Mouse (Mus musculus) bone marrow, adult 2 months (tissue): ENCODE data around the gene Tmem158. TPM values are rescaled to one million over a fixed set of nuclear protein-coding genes. Genes with fewer than 3 reads are reported as not detected.

Source experiments
- H3K27ac ChIP-seq: fragments of 200-500 bp; 2 replicates; pipeline ENCODE4 v1.5.1; 2012; ENCODE audit warnings: low read depth, mild to moderate bottlenecking, control low read depth, inconsistent platforms, low read length; ENCODE audit not compliant: control insufficient read depth, poor library complexity, insufficient read depth
- H3K4me1 ChIP-seq: fragments of 200-500 bp; 2 replicates; pipeline ENCODE4 v1.6.1; 2011; ENCODE audit warnings: low read length; ENCODE audit not compliant: control insufficient read depth, insufficient read depth
- H3K4me3 ChIP-seq: fragments of 200-500 bp; replicated peaks from 2 replicates; pipeline ENCODE3; 2011; ENCODE audit warnings: mild to moderate bottlenecking, low read depth, low read length, control low read depth; ENCODE audit not compliant: control insufficient read depth
- CTCF ChIP-seq: fragments of 200-500 bp; IDR thresholded peaks from 2 replicates; pipeline ENCODE4 v1.5.1; 2011; ENCODE audit warnings: low read length, control low read depth; ENCODE audit not compliant: control insufficient read depth, insufficient read depth
- POLR2A ChIP-seq: fragments of 200-500 bp; IDR thresholded peaks from 2 replicates; pipeline ENCODE4 v1.6.1; 2011; ENCODE audit warnings: low read depth, mild to moderate bottlenecking, control low read depth, low read length, borderline replicate concordance; ENCODE audit not compliant: control insufficient read depth
- WGBS: fragments of 180-500 bp; shearing (Covaris S2); methylation state at CpG from one replicate; pipeline ENCODE4 v1.1.7; 2018; 5-methylcytosine and 5-hydroxymethylcytosine counted together
- polyA plus RNA-seq: library from polyadenylated mRNA; stranded (reverse); fragments of >200 nt; gene quantifications from 2 replicates; pipeline ENCODE4 v1.2.4, GENCODE M21; 2011; ENCODE audit warnings: low replicate concordance; ENCODE audit not compliant: missing spikeins, insufficient read depth, insufficient read length

The Tmem158 gene
- polyA plus RNA-seq, 1 experiment = 6.2 TPM

DNA sequence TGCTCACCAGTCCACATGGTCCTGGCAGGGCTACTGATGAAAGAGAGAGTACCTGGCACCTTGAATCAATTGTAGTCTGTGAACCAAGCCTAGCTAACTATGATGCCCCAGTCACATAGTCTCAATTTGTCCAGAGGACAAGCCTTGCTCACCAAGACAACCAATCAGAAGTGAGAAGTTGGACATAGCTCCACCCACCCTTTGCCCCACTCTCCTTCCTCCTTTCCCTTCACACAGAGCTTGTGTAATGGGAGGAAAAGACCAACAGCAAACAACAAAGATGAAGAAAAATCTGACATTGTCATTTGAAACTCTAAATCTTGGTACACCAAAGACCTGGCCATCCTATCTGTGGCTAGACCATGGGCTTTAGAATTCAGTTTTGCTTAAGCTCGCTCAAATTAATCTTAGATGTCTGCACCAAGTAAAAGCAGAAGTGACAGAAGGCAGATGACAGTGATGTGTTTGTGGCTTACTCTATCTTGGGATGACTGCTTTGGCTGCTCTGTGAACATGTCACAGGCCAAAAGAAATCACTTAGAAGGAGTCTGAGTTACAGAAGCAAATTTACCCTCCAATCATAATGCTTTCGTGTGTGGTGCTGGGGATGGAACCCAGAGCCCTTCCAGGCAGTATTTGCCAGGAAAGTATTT lies 9.5 kb upstream of the Tmem158 start:
- H3K4me3 ChIP-seq = no peak overlapping the region
- H3K4me1 ChIP-seq = no peaks in the 10 kb centered on the region
- no peak overlapping the region for H3K27ac ChIP-seq
- WGBS = 29% methylated on average over 2 of the region's 2 CpGs
- TF ChIP-seq CTCF (no peak), POLR2A (no peak)

DNA sequence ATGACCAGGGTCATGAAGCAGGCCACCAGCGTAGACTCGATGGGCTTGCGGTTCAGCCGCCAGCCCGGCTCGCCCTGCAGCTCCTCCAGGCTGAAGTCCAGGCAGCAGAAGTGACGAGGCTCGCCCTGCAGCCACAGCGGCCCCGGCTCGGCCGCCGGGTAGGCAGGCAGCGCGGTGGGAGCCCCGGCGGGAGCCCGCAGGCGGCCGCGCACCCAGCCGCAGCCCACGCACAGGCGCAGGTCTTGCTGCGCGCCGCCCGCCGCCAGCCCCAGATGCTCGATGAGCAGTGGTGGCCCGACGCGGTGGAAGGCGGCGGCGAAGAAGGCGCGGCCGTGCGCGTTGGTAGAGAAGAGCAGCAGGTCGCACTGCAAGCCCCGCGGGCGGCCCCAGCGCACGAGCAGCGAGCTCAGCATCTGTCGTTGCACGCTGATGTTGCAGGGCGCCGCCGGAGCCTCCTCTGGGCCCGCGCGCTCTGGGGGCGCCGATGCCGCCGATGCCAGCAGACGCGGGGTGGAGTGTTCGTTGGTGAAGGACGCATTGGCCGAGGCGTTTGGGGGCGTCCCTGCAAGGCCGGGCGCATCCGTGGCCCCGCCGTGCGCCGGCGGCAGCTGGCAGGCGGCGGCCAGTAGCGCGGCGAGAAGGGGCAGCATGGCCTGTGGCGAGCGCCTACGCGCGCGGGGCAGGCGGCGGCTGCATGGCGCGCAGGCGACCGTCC lies 511 bp downstream of the Tmem158 start:
- Histone ChIP-seq H3K27ac (peak overlapping the region; percentile 11; the same call in 1 of the 2 replicates), H3K4me3 (peak overlapping the region; percentile 59), H3K4me1 (no peaks in the 10 kb centered on the region)
- TF ChIP-seq CTCF = no peak
- WGBS = under 1% methylated on average over 92 of the region's 92 CpGs

DNA sequence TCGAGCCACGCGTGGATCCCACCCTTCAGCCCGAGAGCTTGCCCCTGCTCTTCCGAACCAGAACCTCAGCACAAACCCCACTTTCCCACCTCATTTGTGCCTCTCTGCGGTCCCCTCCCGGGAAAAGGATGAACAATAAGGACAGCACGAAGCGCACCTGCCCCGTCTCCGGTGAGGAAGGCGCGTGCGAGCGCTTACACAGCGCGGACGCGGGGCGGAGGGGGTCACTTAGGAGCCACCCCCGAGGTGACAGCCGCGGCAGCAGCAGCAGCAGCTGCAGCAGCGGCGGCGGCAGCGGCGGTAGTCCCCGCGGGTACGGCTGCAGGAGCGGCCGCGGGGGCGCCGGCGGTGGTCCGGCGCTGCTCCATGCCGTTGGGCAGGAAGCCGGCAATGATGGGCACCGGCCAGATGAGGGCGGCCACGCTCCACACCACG lies 1.1 kb downstream of the Tmem158 start:
- Histone ChIP-seq H3K4me3 (peak overlapping the region; percentile 49), H3K4me1 (no peaks in the 10 kb centered on the region), H3K27ac (no peak overlapping the region; the same call in 1 of the 2 replicates)
- TF ChIP-seq CTCF (peak; percentile 74), POLR2A (no peak)
- WGBS = 2% methylated on average over 45 of the region's 45 CpGs

DNA sequence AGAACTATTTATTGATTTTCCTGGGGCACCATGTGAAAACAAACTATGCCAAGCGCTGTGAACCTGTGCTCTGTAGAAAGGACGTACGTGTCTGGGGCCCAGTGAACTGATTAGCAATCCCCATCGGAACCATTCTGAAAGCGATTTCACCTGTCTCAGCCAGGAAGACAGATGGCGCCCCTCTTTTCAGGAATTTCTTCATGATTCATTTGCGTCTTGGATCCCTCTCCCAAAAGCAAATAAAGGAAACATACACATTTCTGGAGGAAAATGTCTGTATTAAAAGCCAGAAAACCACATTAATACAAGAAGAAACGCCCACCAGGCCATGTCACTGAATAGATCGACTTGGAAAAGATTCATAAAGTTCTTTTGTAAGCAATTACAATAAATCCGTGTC lies 1.8 kb downstream of the Tmem158 start:
- H3K4me3 ChIP-seq = no peak overlapping the region

GRCm38 (mm10) chr9:123255736-123256135 lies 4.8 kb downstream of the Tmem158 start:
- Histone ChIP-seq H3K27ac (no peak overlapping the region), H3K4me1 (no peaks in the 10 kb centered on the region), H3K4me3 (no peak overlapping the region)
- TF ChIP-seq CTCF (no peak), POLR2A (no peak)
- WGBS = 78% methylated on average over 3 of the region's 3 CpGs

More for the DNA sequence above, 1.8 kb downstream of the Tmem158 start:
- Histone ChIP-seq H3K4me1 (no peaks in the 10 kb centered on the region), H3K27ac (no peak overlapping the region)
- no peak for TF ChIP-seq POLR2A
- TF ChIP-seq CTCF = no peak
- WGBS = 70% methylated on average over 10 of the region's 10 CpGs

DNA sequence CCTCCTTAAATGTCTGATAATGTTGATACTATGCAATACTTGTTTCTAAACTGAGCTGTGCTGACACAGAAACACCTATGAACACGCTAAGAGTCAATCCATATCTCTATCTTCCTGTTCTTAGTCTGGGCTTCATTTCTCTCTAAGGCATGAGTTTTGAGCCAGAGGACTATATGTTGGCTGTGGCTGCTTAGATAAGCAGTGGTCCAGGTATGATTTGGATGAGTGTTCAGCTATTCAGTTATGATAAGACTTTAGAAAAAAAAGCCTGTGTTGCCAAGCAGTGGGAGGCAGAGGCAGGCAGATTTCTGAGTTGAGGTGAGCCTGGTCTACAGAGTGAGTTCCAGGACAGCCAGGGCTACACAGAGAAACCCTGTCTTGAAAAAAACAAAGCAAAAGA lies 12.6 kb downstream of the Tmem158 start:
- TF ChIP-seq POLR2A (no peak), CTCF (no peak)
- no peak overlapping the region for H3K27ac ChIP-seq
- WGBS = 61% methylated on average over 1 of the region's 1 CpGs
- H3K4me3 ChIP-seq = no peak overlapping the region
- H3K4me1 ChIP-seq = no peaks in the 10 kb centered on the region

- TF ChIP-seq CTCF (no peak), POLR2A (no peak)
- Histone ChIP-seq H3K4me3 (no peak overlapping the region), H3K4me1 (no peaks in the 10 kb centered on the region), H3K27ac (no peak overlapping the region)
- WGBS = 76% methylated on average over 4 of the region's 4 CpGs
Observed at GRCm38 (mm10) chr9:123245146-123245545, 15.4 kb downstream of the Tmem158 start.

DNA sequence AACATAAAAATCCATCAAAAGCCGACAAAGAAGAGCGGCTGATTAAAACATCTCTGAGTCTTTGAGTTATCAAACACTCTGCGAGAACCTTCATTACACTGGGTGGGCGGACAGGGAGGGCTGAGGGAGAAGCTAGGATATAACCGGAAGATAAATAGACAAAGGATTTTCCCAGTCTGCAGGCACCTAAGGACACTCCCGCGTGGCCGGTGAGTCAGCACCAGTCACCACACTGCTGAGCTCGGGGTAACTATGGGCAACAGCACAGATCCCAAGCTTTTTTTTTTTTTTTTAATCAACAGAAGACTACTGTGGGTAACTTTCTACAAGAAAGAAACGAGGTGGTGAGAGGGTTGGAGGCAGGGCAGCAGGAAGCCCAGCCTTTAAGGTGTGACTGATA lies 16.6 kb downstream of the Tmem158 start:
- Histone ChIP-seq H3K4me3 (no peak overlapping the region), H3K27ac (no peak overlapping the region), H3K4me1 (no peaks in the 10 kb centered on the region)
- WGBS = 56% methylated on average over 10 of the region's 10 CpGs
- TF ChIP-seq POLR2A = no peak
- TF ChIP-seq CTCF = no peak

DNA sequence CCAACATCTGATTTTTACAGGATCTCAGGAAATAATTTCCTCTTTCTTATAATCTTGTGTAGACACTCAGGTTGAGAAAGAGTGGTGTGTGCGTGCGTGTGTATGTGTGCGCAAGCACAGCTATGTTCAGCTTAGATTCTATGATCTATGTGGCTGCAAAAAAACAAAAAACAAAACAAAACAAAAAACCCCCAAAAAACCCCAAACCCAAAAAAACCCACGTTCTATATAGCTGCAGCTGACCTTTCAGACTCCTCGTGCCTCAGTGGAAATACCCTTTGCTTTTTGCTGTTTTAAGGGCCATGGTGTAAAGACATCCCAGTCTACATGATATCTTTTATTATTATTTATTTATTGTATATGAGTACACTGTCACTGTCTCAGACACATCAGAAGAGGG lies 19.4 kb downstream of the Tmem158 start:
- H3K4me3 ChIP-seq = no peak overlapping the region
- WGBS = 81% methylated on average over 5 of the region's 5 CpGs

More for the DNA sequence above, 19.4 kb downstream of the Tmem158 start:
- TF ChIP-seq POLR2A (no peak), CTCF (no peak)
- no peak overlapping the region for H3K27ac ChIP-seq
- no peaks in the 10 kb centered on the region; the same call in 1 of the 2 replicates for H3K4me1 ChIP-seq
